Mouse (Mus musculus) yolk sac, embryonic 10.5 days (tissue): Measurements from ENCODE around the gene Gm8068.
"Not testable (repeated sequence)": the region's sequence is repeated elsewhere in the genome, so short reads cannot be mapped to it uniquely, and the experiment has no call there.

Source experiments
- DNase-seq: peaks from one replicate; pipeline ENCODE4 v3.0.0-alpha.2; 2017; ENCODE audit warnings: low spot score

Gm8068 gene

GRCm38 (mm10) chr14:41701785-41702184 lies at the start of gene Gm8068:
Gm8068 (minus strand) TSS chr14:41701885.
- DNase-seq: not testable (repeated sequence)

DNA sequence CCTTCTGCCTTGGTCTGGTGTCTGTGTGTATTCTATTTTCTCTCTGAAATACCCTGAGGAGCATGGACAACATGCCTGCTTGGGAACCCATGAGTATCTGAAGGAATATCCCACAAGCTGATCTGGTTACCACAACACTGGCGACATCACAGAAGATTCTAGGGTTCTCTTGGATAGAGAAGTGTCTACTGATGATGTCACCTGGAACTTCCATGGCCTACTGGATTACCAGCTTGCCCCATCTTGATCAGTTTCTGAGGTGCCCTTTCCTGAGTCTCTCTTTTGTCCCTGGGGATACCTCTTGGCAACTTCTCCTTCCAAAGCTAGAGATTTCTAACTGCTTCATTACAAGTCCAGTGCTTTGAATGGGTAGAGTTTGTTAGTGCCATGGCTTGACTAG lies 48.8 kb upstream of the Gm8068 start, which contains the start of gene Gm7929:
Gene Gm7929 (minus strand): TSS at position 101 of the 400 bp plus-strand sequence.
- DNase-seq: not testable (repeated sequence)

- not testable (repeated sequence) for DNase-seq
Measured at GRCm38 (mm10) chr14:41723437-41723836, 21.8 kb upstream of the Gm8068 start.

DNA sequence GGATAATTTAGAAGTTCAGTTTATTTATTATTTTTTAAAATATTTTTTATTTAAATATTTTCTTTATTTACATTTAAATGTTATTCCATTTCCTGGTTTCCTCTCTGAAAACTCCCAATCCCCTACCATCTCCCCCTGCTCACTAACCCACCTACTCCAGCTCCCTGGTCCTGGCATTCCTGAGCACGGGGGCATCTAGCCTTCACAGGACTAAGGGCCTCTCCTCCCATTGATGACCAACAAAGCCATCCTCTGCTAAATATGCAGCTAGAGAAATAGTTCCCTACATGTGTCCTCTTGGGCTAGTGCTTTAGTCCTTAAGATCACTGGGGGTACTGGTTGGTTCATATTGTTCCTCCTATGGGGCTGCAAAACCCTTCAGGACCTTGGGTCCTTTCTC lies 15.5 kb upstream of the Gm8068 start:
- DNase-seq: not testable (repeated sequence)

DNA sequence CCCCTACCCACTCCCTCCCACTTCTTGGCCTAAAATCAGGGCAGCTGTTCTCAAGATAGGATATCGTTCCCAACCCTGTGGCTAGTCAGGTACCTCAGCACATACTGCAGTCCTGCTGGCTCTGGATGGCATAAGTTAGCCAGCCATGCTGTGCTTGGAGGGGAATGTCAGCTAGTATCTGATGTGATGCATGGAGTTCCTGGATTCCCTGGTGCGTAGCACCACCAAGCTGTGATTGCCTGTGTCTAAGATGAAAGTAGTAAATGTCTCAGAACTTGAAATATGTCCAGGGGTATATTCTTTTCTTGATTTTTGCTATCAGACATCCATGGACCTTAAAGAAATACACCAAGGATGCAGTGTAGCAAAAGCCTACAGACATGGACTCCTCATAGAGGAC lies 53.5 kb downstream of the Gm8068 start:
- not testable (repeated sequence) for DNase-seq
